Mouse (Mus musculus): ENCODE measurements around the gene Pdzd8.

- TF ChIP-seq POLR2A (IDR thresholded peaks at IDR 0.05; ENCODE audit: low read depth, low read length), result no peak
- TF ChIP-seq CTCF (IDR thresholded peaks at IDR 0.05; ENCODE audit: extremely low read depth, insufficient read length, insufficient replicate concordance, low read depth, low read length), result peak; percentile 16; the same call in 1 of the 2 replicates
These were observed 41.6 kb upstream of the Pdzd8 start for GRCm38 (mm10) chr19:59387178-59387577.
